Mouse (Mus musculus) gastrocnemius, postnatal 36 days (tissue): ENCODE data around the gene Psmb1. TPM values are rescaled to one million over a fixed set of nuclear protein-coding genes. Genes with fewer than 3 reads are reported as not detected.
"Not testable (repeated sequence)": the region's sequence is repeated elsewhere in the genome, so short reads cannot be mapped to it uniquely, and the experiment has no call there.

ENCODE experiments used
- DNase-seq, 2 experiments: peaks; one replicate each; pipeline ENCODE4 v3.0.0; 2022
- intact Hi-C: fragments of 180-260 bp; cut with DNase I; formaldehyde crosslinking; loops from one replicate; pipeline ENCODE4 v1.15.1; 2025
- total RNA-seq, 2 experiments: library from RNA; stranded (reverse); gene quantifications; 2 replicates each; pipeline ENCODE4 v1.2.3; 2021

Gene Psmb1
- total RNA-seq, 2 experiments from 2014 or later: 85.0 to 103 TPM

GRCm38 (mm10) chr17:15472671-15473070 lies 26.9 kb downstream of the Psmb1 start:
- intact Hi-C loops: no loop called here

GRCm38 (mm10) chr17:15467669-15468068 lies 31.9 kb downstream of the Psmb1 start:
- intact Hi-C loops: loop anchor here (2.0 kb wide), 2 partner anchors 47 to 401 kb away; no protein-coding TSS in a partner anchor
- DNase-seq: peak; percentile 55 to 66

More at GRCm38 (mm10) chr17:15472671-15473070, 26.9 kb downstream of the Psmb1 start:
- DNase-seq: no peak

- peak; percentile 45 to 48 for DNase-seq
- intact Hi-C loops: no loop called here
Measured at GRCm38 (mm10) chr17:15461921-15462495, 37.5 kb downstream of the Psmb1 start.

DNA sequence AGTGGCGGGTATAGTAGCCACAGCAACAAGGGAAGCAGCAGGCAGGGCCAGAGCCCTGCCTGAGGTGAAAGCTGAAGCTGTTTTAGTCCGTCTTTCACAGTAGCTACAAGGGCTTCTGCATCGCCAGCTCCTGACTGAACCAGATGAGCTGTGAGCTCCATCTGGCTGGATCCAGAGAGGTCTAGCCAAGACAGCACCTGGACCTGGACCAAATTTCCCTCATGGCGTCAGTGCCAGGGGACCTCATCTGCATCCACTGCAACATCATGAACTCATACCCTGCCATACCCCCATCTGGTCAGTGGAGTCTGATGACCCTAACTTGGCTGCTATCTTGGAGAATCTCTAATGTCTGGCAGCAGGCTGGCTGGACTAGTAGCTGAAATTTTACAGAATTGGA lies 39.8 kb downstream of the Psmb1 start:
- DNase-seq: no peak
- intact Hi-C loops: no loop called here

- intact Hi-C loops: no loop called here
Measured at GRCm38 (mm10) chr17:15456595-15456994, 43.0 kb downstream of the Psmb1 start.

DNA sequence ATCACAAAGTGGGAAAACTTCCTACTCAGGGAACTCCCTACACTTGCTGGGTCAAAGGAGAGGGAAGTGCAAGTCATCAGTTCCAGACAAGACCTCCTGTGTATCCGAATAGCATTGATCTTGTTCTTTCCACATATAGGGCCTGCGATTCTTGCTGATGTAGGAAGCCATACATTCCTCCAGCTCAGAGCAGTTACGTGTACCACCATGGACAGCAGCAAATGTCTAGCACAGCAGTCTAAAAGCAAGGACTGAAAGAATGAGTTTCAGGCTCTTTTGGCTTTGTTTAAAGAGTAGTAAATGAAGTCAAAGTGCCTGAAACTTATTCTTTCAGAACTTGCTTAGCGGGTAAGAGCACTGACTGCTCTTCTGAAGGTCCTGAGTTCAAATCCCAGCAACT lies 44.3 kb downstream of the Psmb1 start:
- intact Hi-C loops: no loop called here
- DNase-seq: no peak

More at GRCm38 (mm10) chr17:15456595-15456994, 43.0 kb downstream of the Psmb1 start:
- no peak for DNase-seq

DNA sequence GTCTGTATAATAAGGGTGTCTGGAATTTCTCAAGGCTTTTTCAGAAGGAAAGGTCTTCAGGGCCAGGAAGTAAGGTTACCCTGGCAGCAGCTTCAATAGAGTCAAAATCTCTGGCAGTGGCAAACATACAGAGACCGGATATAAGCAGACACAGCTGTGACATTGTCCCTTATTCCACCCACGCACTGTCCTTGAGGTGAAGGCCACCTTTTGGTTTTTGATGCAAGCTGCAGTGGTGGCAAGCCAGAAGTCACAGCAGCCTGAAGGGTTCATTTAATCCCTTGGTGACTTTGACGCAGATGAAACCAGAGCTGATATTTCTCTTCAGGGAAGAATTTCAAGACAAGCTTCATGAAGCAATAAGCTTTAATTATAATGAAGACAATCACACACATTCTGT lies 49.9 kb downstream of the Psmb1 start:
- intact Hi-C loops: no loop called here

GRCm38 (mm10) chr17:15449144-15449543 lies 50.4 kb downstream of the Psmb1 start:
- intact Hi-C loops, DNase-seq: not testable (repeated sequence)

More for the DNA sequence above, 49.9 kb downstream of the Psmb1 start:
- DNase-seq: peak in 1 of 2 experiments; percentile 17

DNA sequence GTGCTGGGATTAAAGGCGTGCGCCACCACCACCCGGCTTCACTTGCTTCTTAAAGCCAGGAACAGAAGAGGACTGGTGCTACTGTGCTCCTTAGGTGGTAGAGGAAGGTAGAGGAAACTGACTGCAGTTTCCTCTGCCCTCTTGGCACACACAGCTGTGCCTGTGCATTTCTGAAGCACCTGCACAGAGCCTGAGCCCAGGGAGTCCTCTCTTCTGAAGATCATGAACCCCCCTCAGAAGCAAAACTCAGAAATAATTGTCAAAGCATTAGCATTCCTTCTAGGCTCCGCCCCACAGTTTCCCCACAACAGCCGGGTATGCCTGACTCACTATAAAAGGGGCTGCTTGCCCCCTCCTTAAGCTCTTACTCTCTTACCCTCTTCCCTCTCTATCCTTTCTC lies 51.7 kb downstream of the Psmb1 start:
- no peak for DNase-seq
- intact Hi-C loops: no loop called here

DNA sequence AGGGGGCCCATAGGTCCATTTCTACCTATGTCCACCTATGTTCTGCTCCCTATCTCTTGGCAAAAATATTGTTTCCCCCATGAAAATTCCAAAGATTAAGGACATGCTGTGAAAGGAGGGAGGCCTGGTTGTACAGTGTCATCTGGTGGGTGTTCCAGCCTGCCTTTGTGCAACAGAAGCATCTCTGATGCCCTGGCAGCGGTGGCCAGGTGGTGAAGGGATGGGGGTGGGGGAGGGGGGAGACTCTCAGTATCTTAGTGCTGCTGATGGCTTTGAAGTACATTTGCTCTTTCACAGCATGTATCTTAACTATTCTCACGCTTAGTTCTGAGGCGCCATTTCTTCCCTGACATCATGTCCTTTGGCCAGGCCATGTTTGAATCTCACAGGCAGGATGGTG lies 54.1 kb downstream of the Psmb1 start:
- DNase-seq: no peak
- intact Hi-C loops: no loop called here

GRCm38 (mm10) chr17:15440463-15441121 lies 59.0 kb downstream of the Psmb1 start:
- DNase-seq: no peak
- intact Hi-C loops: no loop called here

GRCm38 (mm10) chr17:15440067-15440462 lies 59.5 kb downstream of the Psmb1 start:
- intact Hi-C loops: no loop called here
- no peak for DNase-seq

DNA sequence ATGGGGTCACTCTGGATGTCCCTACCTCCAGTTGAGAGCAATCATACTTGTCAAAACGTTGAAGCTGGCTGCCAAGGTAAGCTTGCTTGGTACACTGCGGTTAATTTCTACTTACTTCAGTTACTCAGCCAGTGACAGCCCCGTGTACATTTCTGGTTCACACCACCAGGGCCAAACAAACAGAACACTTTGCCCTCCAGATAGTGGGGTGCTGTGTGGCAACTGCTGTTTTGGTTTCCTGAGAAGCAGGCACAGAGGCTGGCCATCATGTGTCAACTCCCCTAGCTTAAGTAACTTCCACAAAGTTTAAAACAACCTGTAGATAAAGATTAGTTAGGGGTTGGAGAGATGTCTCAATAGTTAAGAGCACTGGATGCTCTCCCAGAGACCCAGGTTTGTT lies 64.8 kb downstream of the Psmb1 start:
- intact Hi-C loops: no loop called here
- DNase-seq: no peak

- intact Hi-C loops: no loop called here
- no peak for DNase-seq
Measured at GRCm38 (mm10) chr17:15432036-15432435, 67.5 kb downstream of the Psmb1 start.

GRCm38 (mm10) chr17:15431551-15431950 lies 68.0 kb downstream of the Psmb1 start:
- no peak for DNase-seq
- intact Hi-C loops: no loop called here

- DNase-seq: no peak
- intact Hi-C loops: no loop called here
Measured at GRCm38 (mm10) chr17:15431021-15431514, 68.5 kb downstream of the Psmb1 start.

DNA sequence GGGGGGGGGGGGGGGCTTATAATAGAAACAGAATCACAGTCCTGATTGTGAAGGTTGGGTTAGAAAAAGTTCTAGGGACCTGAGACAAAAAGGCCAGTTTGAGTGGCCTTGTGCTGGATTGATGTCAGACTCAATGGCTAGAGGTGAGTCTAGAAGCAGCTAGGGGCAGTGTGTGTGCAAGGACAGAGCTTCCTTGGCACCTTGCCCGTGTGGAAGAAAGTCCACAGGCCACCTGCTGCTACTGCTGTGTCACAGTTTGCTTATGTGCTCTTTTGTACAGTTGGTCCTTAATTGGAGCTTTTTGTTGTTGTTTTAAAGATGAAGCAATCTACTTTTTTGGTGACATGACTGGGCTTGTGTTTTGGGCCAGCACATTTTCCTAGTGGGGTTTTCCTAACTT lies 69.6 kb downstream of the Psmb1 start:
- no peak for DNase-seq
- intact Hi-C loops: no loop called here

- DNase-seq: no peak
- intact Hi-C loops: no loop called here
Measured at GRCm38 (mm10) chr17:15429451-15429850, 70.1 kb downstream of the Psmb1 start.

- intact Hi-C loops: no loop called here
- peak in 1 of 2 experiments; percentile 11 for DNase-seq
Measured at GRCm38 (mm10) chr17:15425931-15426330, 73.6 kb downstream of the Psmb1 start.
